Mouse (Mus musculus) CH12.LX (cell line): ENCODE results near the gene Gh. TPM values are rescaled to one million over a fixed set of nuclear protein-coding genes. Genes with fewer than 3 reads are reported as not detected.

Source experiments
- DNase-seq: peaks from one replicate; pipeline ENCODE4 v3.0.0-alpha.2; 2013; ENCODE audit errors: extremely low read depth
- H3K27ac ChIP-seq: 2 replicates; pipeline ENCODE4 v1.5.1; 2012; ENCODE audit warnings: low read depth, mild to moderate bottlenecking, control low read depth, moderate library complexity; ENCODE audit not compliant: insufficient read depth
- H3K27me3 ChIP-seq: replicated peaks from 2 replicates; pipeline ENCODE3; 2012; ENCODE audit warnings: inconsistent platforms
- H3K36me3 ChIP-seq, 2 experiments: replicated peaks in 1 of 2; 2 replicates each; pipeline versions ENCODE3 to v1.6.1; 2012; ENCODE audit warnings: inconsistent platforms in 1 of 2, low read length in 1 of 2, mild to moderate bottlenecking in 1 of 2, mixed read lengths in 1 of 2, moderate library complexity in 1 of 2; ENCODE audit not compliant: control insufficient read depth in 1 of 2, insufficient read depth in 1 of 2
- H3K4me1 ChIP-seq, 2 experiments: 2 replicates each; pipeline ENCODE4 v1.6.1; 2012; ENCODE audit warnings: inconsistent platforms in 1 of 2, moderate library complexity in 1 of 2; ENCODE audit not compliant: insufficient read depth in 2 of 2, control insufficient read depth in 1 of 2
- H3K4me2 ChIP-seq: 2 replicates; pipeline ENCODE4 v1.6.1; 2012; ENCODE audit warnings: low read depth, mild to moderate bottlenecking, control low read depth; ENCODE audit not compliant: poor library complexity, insufficient read depth, severe bottlenecking
- H3K4me3 ChIP-seq, 3 experiments: fragments of 150-350 bp in 1 of 3; sonication (generic) in 1 of 3; replicated peaks in 1 of 3; 2 replicates each; pipeline versions ENCODE3 to v1.5.1; 2011 to 2012; ENCODE audit warnings: low read depth in 2 of 3, low read length in 2 of 3, mild to moderate bottlenecking in 2 of 3, moderate library complexity in 2 of 3, control low read depth in 1 of 3, improper control_type of control experiment in 1 of 3, inconsistent platforms in 1 of 3, mixed read lengths in 1 of 3; ENCODE audit not compliant: poor library complexity in 1 of 3
- H3K79me2 ChIP-seq: replicated peaks from 2 replicates; pipeline ENCODE4 v1.6.1; 2012; ENCODE audit warnings: mild to moderate bottlenecking, moderate library complexity; ENCODE audit not compliant: control insufficient read depth, poor library complexity, insufficient read depth, severe bottlenecking; ENCODE audit errors: extremely low read depth
- H3K9ac ChIP-seq: 2 replicates; pipeline ENCODE4 v1.6.1; 2012; ENCODE audit warnings: low read depth, mild to moderate bottlenecking, control low read depth, moderate library complexity; ENCODE audit not compliant: insufficient read depth
- H3K9me3 ChIP-seq: replicated peaks from 2 replicates; pipeline ENCODE3; 2012; ENCODE audit warnings: low read length, inconsistent platforms, mixed read lengths
- BHLHE40 ChIP-seq: IDR thresholded peaks from 2 replicates; pipeline ENCODE4 v1.6.1; 2011; ENCODE audit warnings: mild to moderate bottlenecking, low read depth, low read length, improper control_type of control experiment
- CHD1 ChIP-seq: IDR thresholded peaks from 2 replicates; pipeline ENCODE4 v1.6.1; 2012; ENCODE audit warnings: low read depth, low read length, improper control_type of control experiment, inconsistent platforms
- CHD2 ChIP-seq: IDR thresholded peaks from 2 replicates; pipeline ENCODE4 v1.6.1; 2011; ENCODE audit warnings: low read length, improper control_type of control experiment
- CTCF ChIP-seq, 2 experiments: IDR thresholded peaks in 1 of 2; conservative IDR thresholded peaks in 1 of 2; 2 replicates each; pipeline ENCODE4 v1.5.1; 2011 to 2012; ENCODE audit warnings: low read depth in 2 of 2, low read length in 2 of 2, improper control_type of control experiment in 1 of 2, inconsistent platforms in 1 of 2, mild to moderate bottlenecking in 1 of 2, moderate library complexity in 1 of 2
- E2F4 ChIP-seq: IDR thresholded peaks from 2 replicates; pipeline ENCODE4 v1.6.1; 2011; ENCODE audit warnings: low read depth, low read length, improper control_type of control experiment; ENCODE audit not compliant: insufficient replicate concordance
- ELF1 ChIP-seq: IDR thresholded peaks from 2 replicates; pipeline ENCODE4 v1.6.1; 2014; ENCODE audit warnings: low read depth, mild to moderate bottlenecking, inconsistent platforms, low read length, improper control_type of control experiment
- EP300 ChIP-seq: IDR thresholded peaks from 2 replicates; pipeline ENCODE4 v1.6.1; 2011; ENCODE audit warnings: low read length, improper control_type of control experiment
- ETS1 ChIP-seq: conservative IDR thresholded peaks from 2 replicates; pipeline ENCODE4 v1.6.1; 2012; ENCODE audit warnings: low read depth, mild to moderate bottlenecking, inconsistent platforms, low read length, improper control_type of control experiment, moderate library complexity
- GABPA ChIP-seq: IDR thresholded peaks from 2 replicates; pipeline ENCODE4 v1.6.1; 2012; ENCODE audit warnings: low read depth, low read length, improper control_type of control experiment, inconsistent platforms; ENCODE audit not compliant: insufficient replicate concordance
- HCFC1 ChIP-seq: IDR thresholded peaks from 2 replicates; pipeline ENCODE4 v1.6.1; 2012; ENCODE audit warnings: low read depth, mild to moderate bottlenecking, inconsistent platforms, low read length, improper control_type of control experiment
- IRF4 ChIP-seq: IDR thresholded peaks from 2 replicates; pipeline ENCODE4 v1.6.1; 2014; ENCODE audit warnings: low read depth, mild to moderate bottlenecking, inconsistent platforms, low read length, improper control_type of control experiment
- KAT2A ChIP-seq: IDR thresholded peaks from 2 replicates; pipeline ENCODE4 v1.6.1; 2012; ENCODE audit warnings: low read length, improper control_type of control experiment, inconsistent platforms; ENCODE audit not compliant: insufficient replicate concordance
- MAFK ChIP-seq: IDR thresholded peaks from 2 replicates; pipeline ENCODE4 v1.6.1; 2011; ENCODE audit warnings: low read length, improper control_type of control experiment; ENCODE audit not compliant: insufficient replicate concordance
- MAX ChIP-seq: IDR thresholded peaks from 2 replicates; pipeline ENCODE4 v1.6.1; 2011; ENCODE audit warnings: low read length, improper control_type of control experiment
- MAZ ChIP-seq: IDR thresholded peaks from 2 replicates; pipeline ENCODE4 v1.6.1; 2012; ENCODE audit warnings: low read depth, mild to moderate bottlenecking, inconsistent platforms, low read length, improper control_type of control experiment, moderate library complexity
- MEF2A ChIP-seq: IDR thresholded peaks from 2 replicates; pipeline ENCODE4 v1.6.1; 2014; ENCODE audit warnings: low read depth, mild to moderate bottlenecking, inconsistent platforms, low read length, improper control_type of control experiment, borderline replicate concordance
- MXI1 ChIP-seq: IDR thresholded peaks from 2 replicates; pipeline ENCODE4 v1.6.1; 2011; ENCODE audit warnings: mild to moderate bottlenecking, low read depth, low read length, improper control_type of control experiment
- MYC ChIP-seq: IDR thresholded peaks from 2 replicates; pipeline ENCODE4 v1.6.1; 2011; ENCODE audit warnings: low read depth, mild to moderate bottlenecking, improper control_type of control experiment, low read length
- NELFE ChIP-seq: IDR thresholded peaks from 2 replicates; pipeline ENCODE4 v1.6.1; 2011; ENCODE audit warnings: low read depth, low read length, improper control_type of control experiment
- NRF1 ChIP-seq: IDR thresholded peaks from 2 replicates; pipeline ENCODE4 v1.6.1; 2014; ENCODE audit warnings: low read depth, mild to moderate bottlenecking, inconsistent platforms, low read length, improper control_type of control experiment, moderate library complexity
- PAX5 ChIP-seq: IDR thresholded peaks from 2 replicates; pipeline ENCODE4 v1.6.1; 2012; ENCODE audit warnings: low read length, inconsistent platforms, mixed read lengths
- POLR2A ChIP-seq: IDR thresholded peaks from 2 replicates; pipeline ENCODE4 v1.6.1; 2011; ENCODE audit warnings: low read depth, mild to moderate bottlenecking, improper control_type of control experiment, low read length
- POLR2AphosphoS2 ChIP-seq: IDR thresholded peaks from 2 replicates; pipeline ENCODE4 v1.6.1; 2011; ENCODE audit warnings: low read depth, low read length, improper control_type of control experiment
- RAD21 ChIP-seq: IDR thresholded peaks from 2 replicates; pipeline ENCODE4 v1.6.1; 2011; ENCODE audit warnings: low read depth, mild to moderate bottlenecking, low read length, improper control_type of control experiment, moderate library complexity
- SIN3A ChIP-seq: IDR thresholded peaks from 2 replicates; pipeline ENCODE4 v1.6.1; 2012; ENCODE audit warnings: low read length, improper control_type of control experiment, inconsistent platforms
- SMC3 ChIP-seq: IDR thresholded peaks from 2 replicates; pipeline ENCODE4 v1.6.1; 2011; ENCODE audit warnings: low read depth, low read length, improper control_type of control experiment
- TBP ChIP-seq: conservative IDR thresholded peaks from 2 replicates; pipeline ENCODE4 v1.6.1; 2011; ENCODE audit warnings: low read depth, low read length, improper control_type of control experiment
- TCF12 ChIP-seq: IDR thresholded peaks from 2 replicates; pipeline ENCODE4 v1.6.1; 2014; ENCODE audit warnings: low read depth, mild to moderate bottlenecking, inconsistent platforms, low read length, improper control_type of control experiment
- UBTF ChIP-seq: IDR thresholded peaks from 2 replicates; pipeline ENCODE4 v1.6.1; 2012; ENCODE audit warnings: low read depth, mild to moderate bottlenecking, inconsistent platforms, low read length, improper control_type of control experiment, moderate library complexity
- ZKSCAN1 ChIP-seq: IDR thresholded peaks from 2 replicates; pipeline ENCODE4 v1.6.1; 2012; ENCODE audit warnings: low read depth, inconsistent platforms, low read length, improper control_type of control experiment, borderline replicate concordance
- ZMIZ1 ChIP-seq: IDR thresholded peaks from 2 replicates; pipeline ENCODE4 v1.6.1; 2012; ENCODE audit warnings: low read depth, mild to moderate bottlenecking, inconsistent platforms, low read length, improper control_type of control experiment
- ZNF384 ChIP-seq: IDR thresholded peaks from 2 replicates; pipeline ENCODE4 v1.6.1; 2012; ENCODE audit warnings: low read depth, low read length, improper control_type of control experiment, inconsistent platforms
- dilution Hi-C: fragments of 300-500 bp; cut with MboI; formaldehyde crosslinking; loops from 2 replicates; pipeline ENCODE4 v1.14.3; 2020; ENCODE audit warnings: low sequenced_read_pairs; ENCODE audit not compliant: extremely low pct_unique_long_range_greater_than_20kb, extremely low pct_ligation_motif_present
- in situ Hi-C: fragments of 300-500 bp; cut with MboI; formaldehyde crosslinking; loops from 3 replicates; pipeline ENCODE4 v1.14.3; 2019; ENCODE audit warnings: low sequenced_read_pairs, low pct_ligation_motif_present, low pct_unique_long_range_greater_than_20kb, mixed read lengths
- polyA plus RNA-seq: library from polyadenylated mRNA; unstranded; fragments of >175 nt; gene quantifications from 2 replicates; pipeline ENCODE4 v1.2.1, GENCODE M21; 2012; ENCODE audit warnings: low read depth; ENCODE audit not compliant: insufficient read length
- total RNA-seq, 2 experiments: library from RNA; depleted of rRNA; stranded (reverse); fragments of 300-350 nt in 1 of 2; fragments of >200 nt in 1 of 2; gene quantifications; 2 replicates each; pipeline ENCODE4 v1.2.3; 2012 to 2014

Gene Gh
- total and polyA plus RNA-seq, 3 experiments, result 0.38 to 1.0 (median 0.68) TPM

- TF ChIP-seq BHLHE40 (no peak), ZKSCAN1 (no peak), NRF1 (no peak), MAFK (no peak), TCF12 (no peak), KAT2A (no peak), E2F4 (no peak), CHD2 (no peak), HCFC1 (no peak), ZMIZ1 (no peak), PAX5 (no peak), UBTF (no peak), RAD21 (no peak)
- DNase-seq, result no peak
- Histone ChIP-seq H3K36me3 (peaks cover 21 to 22% of the 10 kb centered on the region in 2 experiments), H3K4me1 (peaks cover 39 to 73% of the 10 kb centered on the region in 2 experiments), H3K4me2 (no peak overlapping the region), H3K27ac (no peak overlapping the region), H3K27me3 (no peaks in the 10 kb centered on the region), H3K79me2 (peaks cover 29% of the 10 kb centered on the region), H3K9ac (no peak overlapping the region), H3K9me3 (no peaks in the 10 kb centered on the region), H3K4me3 (no peak overlapping the region)
- in situ Hi-C loops, result loop anchor here (25.0 kb wide), 1 partner anchor 446 kb away; the partner anchor contains the start of genes Milr1 and Pecam1
- dilution Hi-C loops, result no loop called here
Measured at GRCm38 (mm10) chr11:106316416-106316815, 14.8 kb upstream of the Gh start.

GRCm38 (mm10) chr11:106314333-106314812, 12.7 kb upstream of the Gh start, which contains the start of gene Cd79b:
Gene Cd79b (minus strand): TSS chr11:106314762.
- DNase-seq, result peak; percentile 95
- peak within 1 kb of the TSS; percentile 76 for H3K4me2 ChIP-seq
- H3K4me1 ChIP-seq, result peaks cover 47 to 86% of the 10 kb centered on the region in 2 experiments
- dilution Hi-C loops (no loop called here), in situ Hi-C loops (loop anchor here (25.0 kb wide), 1 partner anchor 448 kb away; the partner anchor contains the start of genes Milr1 and Pecam1)
- H3K9ac ChIP-seq, result peak within 1 kb of the TSS; percentile 100
- no peaks in the 10 kb centered on the region for H3K9me3 ChIP-seq
- H3K36me3 ChIP-seq, result peaks cover 34 to 35% of the 10 kb centered on the region in 2 experiments
- H3K27ac ChIP-seq, result peak within 1 kb of the TSS; percentile 99
- H3K4me3 ChIP-seq, result peak within 1 kb of the TSS; percentile 75 to 97 (median 97)
- H3K27me3 ChIP-seq, result no peaks in the 10 kb centered on the region
- H3K79me2 ChIP-seq, result peaks cover 37% of the 10 kb centered on the region
- TF ChIP-seq NRF1 (peak; percentile 39; the same call in 1 of the 2 replicates), TCF12 (peak; percentile 99), ZMIZ1 (peak; percentile 97), MXI1 (peak; percentile 85), EP300 (peak; percentile 90), MYC (peak; percentile 65; the same call in 1 of the 2 replicates), MAX (peak; percentile 69; the same call in 1 of the 2 replicates), TBP (peak; percentile 95), ZNF384 (no peak), MAZ (peak; percentile 94), BHLHE40 (peak; percentile 78), MAFK (no peak), SMC3 (peak; percentile 20; the same call in 1 of the 2 replicates), CHD1 (no peak; the same call in 1 of the 2 replicates), CTCF (conservative IDR thresholded peaks at IDR 0.05 in 1 of 2, IDR thresholded peaks at IDR 0.05 in 1 of 2; ENCODE audit: low read depth in 2 of 2, low read length in 2 of 2) (no peak), POLR2AphosphoS2 (peak; percentile 82; the same call in 1 of the 2 replicates), NELFE (peak; percentile 96), SIN3A (peak; percentile 92; the same call in 1 of the 2 replicates), POLR2A (peak; percentile 98), ELF1 (peak; percentile 84), ETS1 (peak; percentile 93), UBTF (no peak), KAT2A (peak; percentile 81; the same call in 1 of the 2 replicates), IRF4 (peak; percentile 77), CHD2 (peak; percentile 78; the same call in 1 of the 2 replicates), MEF2A (peak; percentile 91), GABPA (no peak)
